Mouse (Mus musculus): ENCODE data around the gene Cybrd1. TPM values are rescaled to one million over a fixed set of nuclear protein-coding genes. Genes with fewer than 3 reads are reported as not detected.

The Cybrd1 gene
- polyA plus RNA-seq, 1 experiment from 2014 or later: 8.2 TPM

GRCm38 (mm10) chr2:71104696-71105095, 13.0 kb upstream of the Cybrd1 start:
- WGBS: 70% methylated on average over 3 of the region's 3 CpGs
- H3K4me2 ChIP-seq (replicated peaks): no peak overlapping the region
- no peaks in the 10 kb centered on the region for H3K4me1 ChIP-seq
- no peaks in the 10 kb centered on the region for H3K9me3 ChIP-seq
- H3K9ac ChIP-seq: no peak overlapping the region
- no peaks in the 10 kb centered on the region for H3K27me3 ChIP-seq
- no peak overlapping the region for H3K27ac ChIP-seq
- H3K36me3 ChIP-seq: no peaks in the 10 kb centered on the region
- no peak overlapping the region for H3K4me3 ChIP-seq
- no peak for ATAC-seq (ENCODE audit: low FRiP score, low read depth)

- no peak overlapping the region for H3K9ac ChIP-seq
- 86% methylated on average over 14 of the region's 14 CpGs for WGBS
- H3K27ac ChIP-seq: no peak overlapping the region
- no peaks in the 10 kb centered on the region for H3K9me3 ChIP-seq
- H3K36me3 ChIP-seq: no peaks in the 10 kb centered on the region
- H3K27me3 ChIP-seq: no peaks in the 10 kb centered on the region
- H3K4me2 ChIP-seq (replicated peaks): no peak overlapping the region
- H3K4me1 ChIP-seq: no peaks in the 10 kb centered on the region
- no peak for ATAC-seq (ENCODE audit: low FRiP score, low read depth)
- no peak overlapping the region for H3K4me3 ChIP-seq
Measured at GRCm38 (mm10) chr2:71105469-71106215, 12.1 kb upstream of the Cybrd1 start.

DNA sequence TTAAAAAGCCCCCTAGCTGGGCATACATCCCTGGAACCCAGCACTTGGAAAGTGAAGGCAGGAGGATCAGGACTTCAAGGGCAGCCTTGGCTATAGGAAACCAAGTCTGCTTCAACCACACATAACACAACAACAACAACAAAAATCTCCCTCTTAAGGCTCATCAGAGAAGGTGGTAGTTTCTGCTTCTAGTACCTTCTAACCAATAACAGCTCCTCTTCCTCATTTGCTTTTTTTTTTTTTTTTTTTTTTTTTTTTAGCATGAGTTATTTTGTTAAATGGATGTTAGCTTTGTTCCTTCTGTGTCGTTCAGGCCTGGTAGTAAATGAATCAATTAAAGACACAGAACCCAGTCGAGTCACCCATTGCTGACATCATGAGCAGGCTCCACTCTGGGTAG, 10.5 kb upstream of the Cybrd1 start:
- no peaks in the 10 kb centered on the region for H3K9me3 ChIP-seq
- ATAC-seq (ENCODE audit: low FRiP score, low read depth): no peak
- H3K4me1 ChIP-seq: no peaks in the 10 kb centered on the region
- WGBS: 66% methylated on average over 2 of the region's 2 CpGs
- no peak overlapping the region for H3K4me2 ChIP-seq (replicated peaks)
- no peak overlapping the region for H3K9ac ChIP-seq
- H3K4me3 ChIP-seq: no peak overlapping the region
- no peaks in the 10 kb centered on the region for H3K36me3 ChIP-seq
- H3K27ac ChIP-seq: no peak overlapping the region
- H3K27me3 ChIP-seq: no peaks in the 10 kb centered on the region

DNA sequence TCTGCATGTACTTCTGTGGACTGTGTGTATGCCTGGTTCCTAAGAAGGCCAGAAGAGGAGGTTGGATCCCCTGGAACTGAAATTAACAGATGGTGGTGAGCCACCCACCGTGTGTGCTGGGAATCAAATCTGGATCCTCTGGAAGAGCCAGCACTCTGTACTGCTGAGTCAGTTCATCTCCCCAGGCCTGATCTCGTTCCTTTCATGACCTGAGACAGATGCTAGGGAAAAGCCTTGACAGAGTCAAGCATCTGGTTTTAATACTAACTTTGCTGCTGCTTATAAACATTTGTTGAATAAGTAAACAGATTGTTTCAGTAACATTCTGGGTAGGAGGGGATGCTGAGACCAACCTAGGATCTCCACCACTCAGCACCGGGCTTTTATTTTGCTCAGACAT, 9.2 kb upstream of the Cybrd1 start:
- no peak overlapping the region for H3K4me3 ChIP-seq
- H3K4me1 ChIP-seq: 0 out of 2 replicates have a peak, but pooled peaks cover 4% of the 10 kb centered on the region
- no peaks in the 10 kb centered on the region for H3K27me3 ChIP-seq
- no peak overlapping the region for H3K4me2 ChIP-seq (replicated peaks)
- H3K36me3 ChIP-seq: no peaks in the 10 kb centered on the region
- 41% methylated on average over 3 of the region's 3 CpGs for WGBS
- no peaks in the 10 kb centered on the region for H3K9me3 ChIP-seq
- ATAC-seq (ENCODE audit: low FRiP score, low read depth): no peak
- no peak overlapping the region for H3K27ac ChIP-seq
- no peak overlapping the region for H3K9ac ChIP-seq

- Histone ChIP-seq H3K9ac (no peak overlapping the region), H3K27ac (peak overlapping the region; percentile 15; the same call in 1 of the 2 replicates), H3K4me3 (no peak overlapping the region), H3K4me1 (peaks cover 24% of the 10 kb centered on the region), H3K4me2 (replicated peaks) (no peak overlapping the region), H3K9me3 (no peaks in the 10 kb centered on the region), H3K36me3 (no peaks in the 10 kb centered on the region), H3K27me3 (no peaks in the 10 kb centered on the region; the same call in 1 of the 2 replicates)
- peak; percentile 83 for ATAC-seq (ENCODE audit: low FRiP score, low read depth)
- 33% methylated on average over 5 of the region's 6 CpGs for WGBS
Measured at GRCm38 (mm10) chr2:71113489-71114171, 4.1 kb upstream of the Cybrd1 start.

DNA sequence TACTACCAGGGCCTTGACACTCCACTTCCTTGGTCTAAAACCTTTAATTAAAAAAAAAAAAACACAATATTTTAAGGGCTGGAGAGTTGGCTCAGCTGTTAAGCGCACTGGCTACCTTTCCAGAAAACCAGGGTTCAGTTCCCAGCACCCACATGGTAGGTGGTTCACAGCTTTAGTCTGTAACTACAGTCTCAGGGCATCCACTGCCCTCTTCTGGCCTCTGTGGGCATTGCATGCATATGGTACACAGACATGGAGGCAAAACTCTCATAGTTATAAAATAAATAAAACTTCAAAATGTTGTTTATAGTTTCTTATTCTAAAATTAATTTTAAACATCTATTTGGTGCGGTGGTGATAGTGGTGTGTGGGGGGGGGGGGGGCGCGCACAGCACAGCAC, 1.6 kb upstream of the Cybrd1 start:
- no peaks in the 10 kb centered on the region for H3K36me3 ChIP-seq
- no peak overlapping the region for H3K4me3 ChIP-seq
- H3K27ac ChIP-seq: no peak overlapping the region
- 92% methylated on average over 4 of the region's 4 CpGs for WGBS
- H3K9me3 ChIP-seq: no peaks in the 10 kb centered on the region
- peaks cover 49% of the 10 kb centered on the region for H3K4me1 ChIP-seq
- H3K4me2 ChIP-seq (replicated peaks): no peak overlapping the region
- no peak overlapping the region for H3K9ac ChIP-seq
- no peak for ATAC-seq (ENCODE audit: low FRiP score, low read depth)
- H3K27me3 ChIP-seq: no peaks in the 10 kb centered on the region; the same call in 1 of the 2 replicates

GRCm38 (mm10) chr2:71120844-71121243, 3.1 kb downstream of the Cybrd1 start:
- ATAC-seq (ENCODE audit: low FRiP score, low read depth): no peak
- Histone ChIP-seq H3K9me3 (no peaks in the 10 kb centered on the region), H3K4me3 (no peak overlapping the region), H3K9ac (no peak overlapping the region), H3K27me3 (no peaks in the 10 kb centered on the region; the same call in 1 of the 2 replicates), H3K4me2 (replicated peaks) (peak overlapping the region; percentile 21; the same call in 1 of the 2 replicates), H3K27ac (peak overlapping the region; percentile 33; the same call in 1 of the 2 replicates), H3K36me3 (no peaks in the 10 kb centered on the region), H3K4me1 (peaks cover 60% of the 10 kb centered on the region)
- WGBS: 87% methylated on average over 10 of the region's 10 CpGs

DNA sequence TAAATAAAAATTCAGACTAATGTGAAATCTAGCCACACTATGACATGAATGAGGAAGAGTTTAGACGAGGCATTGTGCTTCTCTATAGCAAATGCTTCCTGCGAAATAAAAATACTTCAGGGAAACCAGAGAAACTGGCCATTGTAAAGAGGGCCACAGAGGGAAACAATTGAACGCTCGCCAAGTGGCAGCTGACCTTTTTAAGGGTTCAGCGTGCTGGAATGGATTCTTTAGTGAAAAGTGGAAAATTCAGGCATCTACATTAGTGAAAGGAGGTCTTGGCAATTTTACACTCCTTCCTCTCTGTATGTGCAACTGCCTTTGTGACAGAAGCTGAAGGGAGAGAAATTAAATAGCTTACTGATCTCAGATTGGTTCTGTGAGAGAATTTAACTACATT, 3.7 kb downstream of the Cybrd1 start:
- 45% methylated on average over 5 of the region's 5 CpGs for WGBS
- H3K4me2 ChIP-seq (replicated peaks): peak overlapping the region; percentile 21; the same call in 1 of the 2 replicates
- no peak for ATAC-seq (ENCODE audit: low FRiP score, low read depth)

GRCm38 (mm10) chr2:71122268-71123029, 4.7 kb downstream of the Cybrd1 start:
- Histone ChIP-seq H3K4me2 (replicated peaks) (no peak overlapping the region), H3K27me3 (no peaks in the 10 kb centered on the region), H3K9ac (no peak overlapping the region), H3K4me1 (peaks cover 57% of the 10 kb centered on the region), H3K4me3 (no peak overlapping the region), H3K9me3 (no peaks in the 10 kb centered on the region), H3K36me3 (no peaks in the 10 kb centered on the region), H3K27ac (peak overlapping the region; percentile 28; the same call in 1 of the 2 replicates)
- ATAC-seq (ENCODE audit: low FRiP score, low read depth): no peak; the same call in 1 of the 2 replicates
- WGBS: 55% methylated on average over 13 of the region's 13 CpGs

More for the DNA sequence above, 3.7 kb downstream of the Cybrd1 start:
- Histone ChIP-seq H3K4me3 (no peak overlapping the region), H3K36me3 (no peaks in the 10 kb centered on the region), H3K4me1 (peaks cover 60% of the 10 kb centered on the region), H3K27ac (peak overlapping the region; percentile 33; the same call in 1 of the 2 replicates), H3K27me3 (no peaks in the 10 kb centered on the region; the same call in 1 of the 2 replicates), H3K9me3 (no peaks in the 10 kb centered on the region), H3K9ac (no peak overlapping the region)

GRCm38 (mm10) chr2:71123591-71123990, 5.9 kb downstream of the Cybrd1 start:
- Histone ChIP-seq H3K36me3 (no peaks in the 10 kb centered on the region), H3K27ac (no peak overlapping the region), H3K9ac (no peak overlapping the region), H3K4me1 (peaks cover 59% of the 10 kb centered on the region), H3K4me2 (replicated peaks) (no peak overlapping the region), H3K27me3 (no peaks in the 10 kb centered on the region), H3K4me3 (no peak overlapping the region), H3K9me3 (no peaks in the 10 kb centered on the region)
- no peak for ATAC-seq (ENCODE audit: low FRiP score, low read depth)
- WGBS: 54% methylated on average over 2 of the region's 2 CpGs

- no peak for ATAC-seq (ENCODE audit: low FRiP score, low read depth)
- H3K27ac ChIP-seq: no peak overlapping the region
- no peaks in the 10 kb centered on the region for H3K9me3 ChIP-seq
- no peak overlapping the region for H3K4me3 ChIP-seq
- H3K4me1 ChIP-seq: peaks cover 20% of the 10 kb centered on the region
- 64% methylated on average over 10 of the region's 10 CpGs for WGBS
- H3K9ac ChIP-seq: no peak overlapping the region
- H3K27me3 ChIP-seq: no peaks in the 10 kb centered on the region
- H3K4me2 ChIP-seq (replicated peaks): no peak overlapping the region
- H3K36me3 ChIP-seq: peaks cover 18% of the 10 kb centered on the region
Measured at GRCm38 (mm10) chr2:71127779-71128534, 10.2 kb downstream of the Cybrd1 start.

All from limb, embryonic 13.5 days (tissue).